Mouse (Mus musculus) layer of hippocampus, adult 2 months (tissue): ENCODE data around the gene Magi1. TPM values are rescaled to one million over a fixed set of nuclear protein-coding genes. Genes with fewer than 3 reads are reported as not detected.

ENCODE experiments used
- DNase-seq, 2 experiments: peaks; one replicate each; pipeline ENCODE4 v3.0.0; 2022; ENCODE audit warnings: low spot score in 2 of 2
- H3K27ac ChIP-seq: fragments of 200-600 bp; 2 replicates; pipeline ENCODE4 v1.8.1; 2022
- H3K4me3 ChIP-seq: fragments of 200-600 bp; 2 replicates; pipeline ENCODE4 v1.8.1; 2022; ENCODE audit warnings: mild to moderate bottlenecking
- CTCF ChIP-seq: fragments of 200-600 bp; conservative IDR thresholded peaks from 2 replicates; pipeline ENCODE4 v1.8.1; 2022; ENCODE audit warnings: antibody characterized with exemption, mild to moderate bottlenecking, moderate library complexity
- total RNA-seq, 2 experiments: library from RNA; stranded (reverse); gene quantifications; 2 replicates each; pipeline ENCODE4 v1.2.3; 2021

Gene Magi1
- total RNA-seq, 2 experiments from 2014 or later: 46.5 to 48.8 TPM

DNA sequence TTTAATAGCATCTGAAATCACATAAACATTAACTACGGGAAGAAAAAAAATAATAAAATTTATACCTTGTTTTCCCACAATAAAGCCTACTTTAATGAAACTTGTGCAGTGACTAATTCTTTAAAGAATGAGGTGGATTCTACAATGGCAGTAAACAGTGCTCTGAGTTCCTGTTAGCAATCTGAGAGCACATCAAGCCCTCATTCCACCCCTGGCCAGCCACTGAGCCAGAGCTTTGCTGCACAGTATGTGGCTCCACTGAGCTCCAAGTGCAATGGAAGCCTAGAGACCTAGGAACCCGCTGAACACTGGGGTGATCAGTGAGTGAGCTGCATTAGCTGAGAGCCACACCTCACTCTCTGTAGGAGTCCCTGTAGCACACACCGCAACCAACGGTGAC is 127.7 kb downstream of the Magi1 start:
- DNase-seq: no peak
- Histone ChIP-seq H3K27ac (no peak overlapping the region), H3K4me3 (no peak overlapping the region)
- no peak for TF ChIP-seq CTCF

DNA sequence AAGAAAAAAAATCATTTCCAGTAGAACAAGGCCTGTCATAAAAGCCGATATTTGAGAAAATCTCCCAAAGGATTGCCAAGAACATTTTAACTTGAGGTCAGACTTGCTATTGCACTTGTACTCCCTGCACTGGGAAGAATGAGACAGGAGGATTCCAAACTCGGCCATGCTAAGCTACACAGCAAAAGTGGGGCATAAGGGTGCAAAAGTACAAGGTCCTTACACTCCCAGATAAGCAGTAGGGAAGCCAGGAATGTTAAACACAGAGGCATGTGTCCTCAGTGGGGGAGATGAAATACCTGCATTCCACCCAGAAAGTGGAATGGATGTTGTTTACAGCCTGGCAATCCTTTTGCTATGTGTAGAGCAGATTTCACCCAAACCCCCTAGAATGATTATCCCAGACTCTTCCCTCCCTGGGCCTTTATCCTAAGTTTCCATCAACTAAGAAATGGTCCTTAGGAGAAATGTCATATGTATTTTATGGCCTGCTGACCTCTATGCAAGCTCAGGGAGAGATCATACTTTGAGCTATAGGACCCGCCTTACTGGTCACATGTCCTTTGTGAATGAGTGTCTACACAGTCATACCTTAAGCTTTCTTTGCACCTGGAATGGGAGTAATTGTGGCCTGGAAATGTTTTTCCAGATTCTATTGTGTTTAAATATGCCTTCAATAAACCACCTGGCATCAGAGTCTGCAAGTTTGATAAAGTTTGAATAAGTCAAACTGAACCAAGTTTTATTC is 128.7 kb downstream of the Magi1 start:
- no peak overlapping the region for H3K4me3 ChIP-seq
- DNase-seq: no peak
- H3K27ac ChIP-seq: no peak overlapping the region
- TF ChIP-seq CTCF: no peak

DNA sequence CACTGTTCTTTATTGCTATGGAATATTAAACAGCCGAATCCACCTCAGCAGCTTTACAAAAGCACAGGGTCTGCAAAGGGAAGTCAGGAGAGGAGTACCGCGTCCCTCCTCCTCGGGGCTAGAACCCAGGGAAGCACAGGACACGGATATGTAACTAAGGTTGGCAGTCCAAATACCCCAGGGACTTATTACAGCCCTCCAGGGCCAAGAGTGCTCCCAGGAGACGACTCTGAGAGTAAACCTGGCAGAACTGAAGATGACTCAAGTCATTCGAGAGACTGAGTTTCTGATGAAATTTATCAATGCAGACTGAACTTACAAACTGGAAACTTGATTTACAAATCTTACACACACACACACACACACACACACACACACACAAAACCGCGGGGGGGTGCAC is 130.8 kb downstream of the Magi1 start:
- TF ChIP-seq CTCF: no peak
- no peak overlapping the region for H3K4me3 ChIP-seq
- DNase-seq: no peak

DNA sequence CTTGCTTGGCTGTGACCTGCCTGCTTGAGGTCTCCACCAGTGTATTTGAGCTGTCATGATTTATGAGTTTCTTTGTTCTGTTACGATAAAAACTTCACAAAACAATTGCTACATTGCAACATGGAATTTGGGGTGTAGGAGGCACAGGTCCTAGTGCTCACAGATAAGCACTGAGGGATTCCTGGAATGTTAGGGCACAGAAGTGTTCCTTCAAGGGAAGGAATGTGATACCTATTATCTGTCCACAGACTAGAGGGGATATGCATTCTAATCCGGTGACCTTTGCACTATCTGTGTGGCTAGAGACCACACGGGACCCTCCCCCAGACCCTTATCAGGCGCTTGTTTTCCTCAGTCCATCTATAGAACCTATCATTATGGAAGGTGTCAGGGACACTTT is 132.8 kb downstream of the Magi1 start:
- Histone ChIP-seq H3K27ac (no peak overlapping the region), H3K4me3 (no peak overlapping the region)
- DNase-seq: no peak
- no peak for TF ChIP-seq CTCF

More for the DNA sequence above, 130.8 kb downstream of the Magi1 start:
- no peak overlapping the region for H3K27ac ChIP-seq

DNA sequence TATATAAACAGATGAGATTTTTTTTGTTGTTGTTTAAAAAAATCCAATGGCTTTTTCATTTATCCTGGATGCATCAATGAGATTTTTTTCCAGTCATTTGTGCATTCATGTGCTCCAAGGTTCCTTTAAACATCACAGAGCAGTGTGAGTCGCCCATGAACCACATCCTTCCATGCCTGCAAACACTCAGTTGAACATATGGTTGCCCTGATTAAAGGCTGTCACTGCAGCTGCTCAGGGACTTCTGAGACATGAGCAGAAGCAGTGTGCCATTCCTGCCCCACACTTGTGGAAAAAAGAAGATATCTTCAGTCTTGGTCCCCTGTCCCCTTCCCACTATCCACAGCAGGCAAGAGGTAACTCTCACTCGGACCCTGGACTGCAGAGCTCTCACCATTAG is 133.9 kb downstream of the Magi1 start:
- Histone ChIP-seq H3K4me3 (no peak overlapping the region), H3K27ac (no peak overlapping the region)
- TF ChIP-seq CTCF: no peak
- peak; percentile 44 to 49 for DNase-seq

DNA sequence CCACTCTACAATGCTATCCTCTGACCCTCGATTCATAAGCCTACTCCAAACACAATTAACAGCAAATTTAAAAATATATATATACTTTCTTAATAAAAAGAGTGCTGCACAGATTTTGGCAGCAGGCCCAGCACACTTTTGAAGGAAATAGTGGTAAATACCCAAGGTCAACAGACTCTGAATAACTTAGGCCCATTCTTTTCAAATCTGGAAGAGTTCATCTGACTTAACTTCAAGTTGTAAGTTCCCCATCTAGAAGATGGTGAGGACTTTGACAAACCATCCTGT is 137.6 kb downstream of the Magi1 start:
- TF ChIP-seq CTCF: peak; percentile 14; the same call in 1 of the 2 replicates
- H3K4me3 ChIP-seq: no peak overlapping the region
- no peak for DNase-seq
- H3K27ac ChIP-seq: no peak overlapping the region

DNA sequence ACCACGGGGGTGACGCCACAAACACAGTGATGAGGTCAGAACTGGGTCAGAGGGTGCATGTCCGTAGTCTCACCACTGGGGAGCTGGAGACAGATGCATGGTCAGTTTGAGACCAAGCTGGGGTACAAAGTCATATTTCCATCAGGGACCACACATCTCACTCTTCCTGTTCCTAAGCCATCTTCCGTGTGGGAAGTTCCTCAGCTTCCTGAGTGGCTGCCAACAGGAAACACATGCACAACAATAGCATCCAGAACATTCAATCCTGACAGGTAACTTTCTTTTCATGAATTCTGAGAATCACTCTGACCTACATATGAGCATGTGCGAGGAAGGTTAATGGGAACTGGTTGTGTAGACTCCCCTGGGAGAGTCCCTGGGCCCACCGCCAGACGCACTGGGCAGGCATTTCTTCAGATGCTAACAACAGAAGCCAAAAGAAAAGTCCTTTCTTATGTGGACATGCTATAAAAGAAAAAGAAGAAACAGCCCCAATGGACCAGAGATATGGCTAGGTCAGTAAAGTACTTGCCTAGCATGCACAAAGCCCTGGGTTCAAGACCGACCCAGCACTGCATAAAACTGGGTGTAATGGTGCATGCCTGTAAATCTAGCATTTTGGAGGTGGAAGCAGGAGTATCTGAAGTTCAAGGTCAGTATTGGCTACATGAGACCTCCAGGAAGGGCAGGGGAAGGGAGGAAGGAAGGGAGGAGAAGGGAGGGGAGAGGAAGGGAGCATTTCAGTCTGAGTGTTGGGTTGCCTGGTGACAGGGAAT is 138.1 kb downstream of the Magi1 start:
- TF ChIP-seq CTCF: no peak

DNA sequence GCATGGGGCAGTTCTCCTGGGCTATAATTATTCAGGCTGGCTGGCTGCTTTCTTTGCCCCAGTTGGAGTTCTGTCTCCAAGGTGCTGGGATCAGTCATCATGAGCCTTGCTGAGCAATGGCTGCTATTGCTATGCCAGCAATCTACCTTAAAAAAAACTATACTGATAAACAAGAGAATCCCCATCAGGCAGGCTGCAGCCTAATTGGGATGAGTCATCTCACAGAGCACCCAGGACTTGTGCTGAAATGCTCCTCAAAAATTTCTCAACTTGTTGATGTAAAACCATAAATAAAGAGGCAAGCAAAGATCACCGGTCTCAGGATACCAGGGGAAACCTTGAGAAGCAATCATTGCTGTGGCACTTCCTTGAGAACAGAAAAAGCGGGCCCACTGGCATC is 141.2 kb downstream of the Magi1 start:
- Histone ChIP-seq H3K27ac (no peak overlapping the region), H3K4me3 (no peak overlapping the region)
- DNase-seq: no peak
- TF ChIP-seq CTCF: no peak

More for the DNA sequence above, 138.1 kb downstream of the Magi1 start:
- H3K27ac ChIP-seq: no peak overlapping the region
- DNase-seq: no peak
- H3K4me3 ChIP-seq: no peak overlapping the region

DNA sequence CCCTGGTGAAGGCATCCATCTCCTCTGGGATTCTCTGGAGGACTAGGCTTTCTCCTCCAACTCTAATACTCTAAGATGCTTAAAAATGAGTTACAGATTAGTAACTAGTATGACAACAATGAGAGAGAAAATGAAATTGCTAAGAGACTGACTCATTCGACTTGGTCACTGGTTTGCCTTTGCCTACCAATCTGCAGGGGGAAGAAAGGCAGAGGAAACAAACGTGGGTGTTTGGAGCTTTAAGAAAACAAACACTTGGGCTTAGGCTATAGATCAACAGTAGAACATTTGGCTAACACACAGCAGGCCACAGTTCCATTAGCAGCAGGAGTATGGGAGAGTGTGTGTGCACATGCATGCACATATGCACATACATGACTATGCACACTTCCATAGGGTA is 142.2 kb downstream of the Magi1 start:
- DNase-seq: no peak
- TF ChIP-seq CTCF: no peak

DNA sequence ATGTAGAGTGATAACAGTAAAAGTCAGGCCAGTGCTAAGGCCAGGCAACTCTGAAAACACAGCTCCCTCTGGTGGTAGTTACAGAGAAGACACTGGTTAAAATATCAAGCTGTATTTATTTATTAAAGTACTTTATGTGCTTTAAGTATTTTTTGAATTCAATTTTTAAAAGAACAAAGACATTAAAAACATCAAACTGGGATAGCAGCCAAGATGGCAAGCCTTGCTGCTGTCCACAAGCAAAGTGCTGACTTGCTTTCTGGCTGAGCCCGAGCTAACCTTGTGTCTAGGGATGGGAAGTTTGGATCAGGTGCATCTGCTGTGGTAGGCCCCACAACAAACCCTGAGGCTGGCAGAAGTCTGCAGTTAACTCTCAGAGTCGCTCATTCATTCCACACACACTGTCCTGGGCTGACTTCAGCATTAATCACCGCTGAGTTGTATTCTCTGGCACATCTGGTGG is 143.7 kb downstream of the Magi1 start:
- peak; percentile 89 for TF ChIP-seq CTCF
- no peak for DNase-seq

More for the DNA sequence above, 142.2 kb downstream of the Magi1 start:
- Histone ChIP-seq H3K27ac (no peak overlapping the region), H3K4me3 (no peak overlapping the region)

DNA sequence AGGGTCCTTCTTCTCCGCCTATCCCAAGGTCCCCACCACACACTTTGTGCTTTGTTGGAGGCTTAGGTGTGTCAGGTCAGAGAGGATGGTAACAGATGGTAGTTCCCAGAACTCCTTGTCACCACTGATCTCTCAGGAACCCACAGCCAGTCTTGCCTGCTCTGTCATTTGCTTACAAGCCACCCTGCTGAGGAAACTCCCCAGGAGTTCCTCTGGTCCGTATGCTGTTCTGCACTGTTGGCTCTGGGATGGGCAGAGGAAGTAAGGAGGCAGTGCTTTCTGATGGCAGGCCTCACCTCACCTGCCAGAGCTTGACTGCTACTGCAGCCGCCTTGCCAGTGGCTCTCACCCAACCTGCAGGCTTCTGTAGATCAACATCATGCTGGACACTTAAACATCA is 147.0 kb downstream of the Magi1 start:
- TF ChIP-seq CTCF: no peak
- Histone ChIP-seq H3K4me3 (no peak overlapping the region), H3K27ac (no peak overlapping the region)
- no peak for DNase-seq

More for the DNA sequence above, 143.7 kb downstream of the Magi1 start:
- no peak overlapping the region for H3K27ac ChIP-seq
- H3K4me3 ChIP-seq: no peak overlapping the region

DNA sequence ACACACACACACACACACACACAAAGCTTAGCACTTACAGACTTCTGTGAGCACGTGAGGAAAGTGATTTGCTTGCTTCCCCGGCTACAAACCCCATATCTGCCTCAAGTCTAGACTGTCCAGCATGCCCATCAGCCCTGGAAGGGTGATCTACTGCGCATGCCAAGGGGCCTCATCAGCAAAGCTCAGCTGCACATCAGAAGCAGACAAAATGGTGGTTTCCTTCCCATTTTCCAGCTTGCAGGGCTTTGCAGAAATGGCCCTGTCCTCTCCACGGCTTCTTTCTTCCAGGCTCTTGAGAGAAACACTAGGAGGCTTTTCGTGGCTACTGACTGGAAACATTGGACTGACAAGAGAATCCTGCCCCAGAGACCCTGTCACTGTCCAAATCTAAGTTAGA is 149.6 kb downstream of the Magi1 start:
- Histone ChIP-seq H3K4me3 (no peak overlapping the region), H3K27ac (no peak overlapping the region)
- TF ChIP-seq CTCF: no peak
- no peak for DNase-seq

DNA sequence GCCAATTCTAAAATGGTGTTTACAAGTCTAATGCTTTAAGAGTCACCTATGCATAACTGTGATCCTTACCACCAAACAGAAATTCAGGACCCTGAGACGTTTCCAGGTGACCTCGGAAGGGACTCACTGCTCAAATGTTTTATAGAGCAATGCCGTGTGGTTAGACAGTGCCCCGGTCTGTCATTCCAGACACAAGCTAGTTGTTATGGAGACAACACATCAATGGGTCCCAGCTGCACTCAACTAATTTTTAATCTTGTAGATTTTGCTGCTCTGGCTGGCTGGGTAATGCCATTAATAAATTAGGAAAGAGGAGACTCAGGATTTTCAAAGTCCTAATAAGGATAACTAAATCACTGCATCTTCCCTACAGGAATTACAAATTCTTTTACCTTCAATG is 151.7 kb downstream of the Magi1 start:
- Histone ChIP-seq H3K27ac (no peak overlapping the region), H3K4me3 (no peak overlapping the region)
- no peak for TF ChIP-seq CTCF

DNA sequence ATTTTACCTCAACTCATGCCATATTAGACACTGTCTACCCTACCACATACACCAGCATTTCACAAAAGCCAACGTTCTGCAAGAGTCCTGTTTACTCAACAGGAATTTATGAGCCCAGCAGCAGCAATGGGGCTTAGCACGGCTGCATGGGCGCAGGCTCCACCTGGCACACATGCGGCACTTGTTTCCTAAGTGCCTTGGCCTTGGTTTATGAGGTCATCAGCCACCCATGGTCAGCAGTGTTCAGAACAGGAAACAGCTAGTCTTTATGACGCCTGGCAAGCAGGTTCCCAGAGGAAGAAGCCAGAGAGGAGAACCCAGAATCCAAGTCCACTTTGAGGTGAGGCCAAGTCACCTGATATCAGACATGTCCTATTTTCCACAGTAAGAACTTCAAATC is 153.3 kb downstream of the Magi1 start:
- no peak for DNase-seq
- TF ChIP-seq CTCF: no peak
- Histone ChIP-seq H3K27ac (no peak overlapping the region), H3K4me3 (no peak overlapping the region)

More for the DNA sequence above, 151.7 kb downstream of the Magi1 start:
- DNase-seq: no peak
